Mouse (Mus musculus) gastrocnemius, postnatal 14 days (tissue): ENCODE data around the gene Nbr1. TPM values are rescaled to one million over a fixed set of nuclear protein-coding genes. Genes with fewer than 3 reads are reported as not detected.
"Not testable (repeated sequence)": the region's sequence is repeated elsewhere in the genome, so short reads cannot be mapped to it uniquely, and the experiment has no call there.

ENCODE experiments used
- DNase-seq: peaks from one replicate; pipeline ENCODE4 v3.0.0; 2021; ENCODE audit warnings: mixed read lengths
- intact Hi-C: fragments of 180-260 bp; cut with DNase I; formaldehyde crosslinking; loops from one replicate; pipeline ENCODE4 v1.15.1; 2025; ENCODE audit warnings: low total_unique reads
- total RNA-seq, 2 experiments: library from RNA; stranded (reverse); gene quantifications; 2 replicates each; pipeline ENCODE4 v1.2.3; 2021

Gene Nbr1
- total RNA-seq, 2 experiments from 2014 or later: 66.3 to 69.0 TPM

DNA sequence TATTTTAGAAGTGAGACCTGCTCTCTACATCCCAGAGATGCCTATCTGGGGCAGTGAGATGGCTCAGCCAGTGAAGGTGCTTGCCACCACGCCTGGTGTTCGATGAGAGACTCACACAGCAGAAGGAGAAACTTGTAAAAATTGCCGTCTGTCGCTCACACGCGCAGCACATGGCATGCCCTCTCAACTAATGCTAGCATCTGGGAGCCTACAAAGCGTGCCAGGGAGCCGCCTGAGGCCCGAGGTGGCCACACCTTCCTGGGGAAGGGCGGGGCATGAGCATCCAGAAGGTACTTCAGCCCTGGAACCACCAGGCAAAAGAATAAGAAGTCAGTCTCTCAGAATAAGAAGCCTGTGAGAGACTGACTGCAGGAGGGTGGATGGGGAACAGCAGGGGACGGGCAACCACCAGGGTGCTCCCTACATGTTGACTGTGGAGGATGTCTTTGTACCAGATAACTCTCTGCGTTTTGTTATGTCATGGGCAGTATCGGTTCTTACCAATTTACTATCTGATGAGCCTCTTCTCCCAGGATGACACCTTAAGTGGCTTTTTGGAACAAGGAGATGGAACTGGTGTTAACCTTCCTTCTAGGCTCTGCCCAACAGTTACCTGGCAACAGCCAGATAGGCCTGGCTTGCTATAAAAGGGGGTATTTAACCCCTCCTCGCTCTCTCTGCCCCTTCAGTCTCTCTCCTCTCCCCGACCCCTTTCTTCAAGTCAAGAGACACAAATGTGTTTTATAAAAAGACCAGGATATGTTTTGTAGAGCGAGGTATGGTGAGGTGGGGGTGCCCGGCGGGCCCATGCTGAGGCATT is 65.2 kb downstream of the Nbr1 start:
- no peak for DNase-seq
- intact Hi-C loops: no loop called here

DNA sequence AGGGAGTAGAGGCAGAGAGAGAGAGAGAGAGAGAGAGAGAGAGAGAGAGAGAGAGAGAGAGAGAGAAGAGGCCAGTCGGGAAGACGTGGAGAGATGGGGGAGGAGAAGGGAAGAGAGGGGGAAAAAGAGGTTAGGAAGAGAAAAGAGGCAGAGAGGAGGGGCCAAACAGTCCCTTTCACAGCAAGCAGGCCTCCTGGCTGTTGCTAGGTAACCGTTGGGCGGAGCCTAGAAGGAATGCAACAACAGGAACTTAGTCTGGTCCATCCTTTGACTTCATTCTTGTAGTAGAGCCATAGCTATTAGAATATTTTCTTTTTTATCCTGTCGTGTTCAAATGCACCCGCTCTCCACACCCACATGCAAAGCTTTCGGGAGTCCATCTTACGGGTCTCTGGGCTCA is 65.9 kb downstream of the Nbr1 start:
- intact Hi-C loops: no loop called here
- no peak for DNase-seq

DNA sequence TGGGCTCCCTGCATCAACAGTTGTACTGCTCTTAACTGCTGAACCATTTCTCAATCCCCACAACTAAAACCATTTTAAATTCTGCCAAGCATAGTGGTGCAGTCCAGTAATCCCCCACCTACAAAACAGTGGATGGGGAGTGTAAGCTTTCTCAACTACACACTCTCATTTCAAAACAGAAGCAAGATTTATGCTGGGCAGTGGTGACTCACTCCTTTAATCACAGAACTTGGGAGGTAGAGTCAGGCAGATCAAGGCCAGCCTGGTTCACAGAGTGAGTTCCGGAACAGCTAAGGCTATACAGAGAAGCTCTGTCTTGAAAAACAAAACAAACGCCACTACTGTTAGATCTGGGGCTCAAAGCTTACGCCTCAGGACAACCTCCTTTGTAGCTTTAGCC is 66.6 kb downstream of the Nbr1 start:
- intact Hi-C loops: no loop called here
- DNase-seq: no peak

DNA sequence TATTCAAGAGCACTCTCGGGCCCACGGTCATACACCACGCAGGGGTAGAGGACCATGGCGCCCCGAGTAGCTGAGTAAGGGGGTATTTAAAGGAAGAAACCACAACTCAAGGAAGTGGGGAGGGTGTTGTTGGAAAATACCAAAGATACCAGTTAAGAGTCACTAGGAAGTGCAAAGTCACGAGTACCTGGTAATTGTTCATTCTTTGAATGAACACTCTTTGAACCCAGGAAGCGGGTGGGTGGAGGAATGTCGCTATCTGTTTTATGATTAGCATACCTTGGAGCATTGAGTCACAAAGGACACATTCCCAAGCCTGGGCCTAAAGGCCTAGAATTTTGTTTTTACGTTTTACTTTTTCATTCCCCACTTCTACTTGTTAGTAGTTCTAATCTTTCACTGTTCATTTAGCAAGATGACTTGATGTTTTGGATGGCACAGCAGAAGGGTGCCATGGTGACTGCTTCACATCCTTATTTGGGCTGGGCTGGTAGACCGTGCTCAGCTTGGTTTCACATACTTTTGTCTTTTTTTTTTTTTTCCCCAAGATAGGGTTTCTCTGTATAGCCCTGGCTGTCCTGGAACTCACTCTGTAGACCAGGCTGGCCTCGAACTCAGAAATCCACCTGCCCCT is 68.2 kb downstream of the Nbr1 start:
- intact Hi-C loops, DNase-seq: not testable (repeated sequence)

DNA sequence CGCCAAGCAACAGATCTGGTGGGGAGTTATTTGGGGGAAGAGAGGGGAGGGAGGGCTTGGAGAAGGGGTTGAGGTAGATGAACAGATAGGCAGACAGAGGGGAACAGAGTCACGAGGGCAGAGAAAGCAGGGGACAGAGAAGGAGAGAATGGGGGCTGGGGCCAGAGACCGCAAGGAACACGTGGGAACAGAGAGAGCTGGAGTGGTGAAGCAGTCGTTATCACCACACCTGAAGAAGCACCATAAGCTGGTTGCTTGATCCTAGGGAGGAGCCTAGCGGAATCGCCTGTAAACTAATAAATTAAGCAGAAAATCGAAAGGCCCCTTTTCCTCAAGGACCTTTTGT is 74.7 kb downstream of the Nbr1 start:
- DNase-seq: no peak
- intact Hi-C loops: no loop called here

DNA sequence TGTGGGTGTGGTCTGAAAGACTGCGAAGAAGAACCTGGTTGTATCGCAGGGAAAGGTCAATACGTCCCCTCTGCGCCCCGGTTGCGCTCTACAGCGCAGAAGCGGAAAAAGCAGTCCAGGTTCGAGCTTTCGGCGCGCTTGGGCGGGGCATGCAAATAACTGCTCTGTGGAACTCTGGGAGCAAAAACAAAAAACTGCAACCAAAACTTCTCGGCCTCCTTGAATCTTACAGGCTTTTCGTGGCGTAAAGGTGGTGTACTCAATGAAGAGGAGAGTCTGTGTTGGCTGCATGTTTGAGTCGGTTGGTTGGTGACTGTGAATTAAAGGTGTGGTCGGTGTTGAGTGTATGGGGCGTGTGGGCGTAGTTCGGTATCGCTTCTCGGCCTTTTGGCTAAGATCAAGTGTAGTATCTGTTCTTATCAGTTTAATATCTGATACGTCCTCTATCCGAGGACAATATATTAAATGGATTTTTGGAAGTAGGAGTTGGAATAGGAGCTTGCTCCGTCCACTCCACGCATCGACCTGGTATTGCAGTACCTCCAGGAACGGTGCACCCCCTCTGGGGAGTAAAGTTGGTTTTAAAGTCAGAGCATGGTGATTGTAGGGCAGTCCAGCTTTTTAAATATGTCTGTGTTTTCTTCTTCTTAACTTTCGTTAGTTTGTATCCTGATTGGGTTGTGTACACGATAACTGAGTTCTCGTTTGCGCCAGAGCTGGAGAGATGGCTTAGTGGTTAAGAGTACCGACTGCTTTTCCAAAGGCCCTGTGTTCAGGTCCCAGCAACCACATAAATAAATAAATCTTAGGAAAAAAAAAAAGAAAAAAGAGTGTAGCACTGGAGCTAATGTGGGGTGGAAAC is 75.3 kb downstream of the Nbr1 start, which contains the start of gene Rdm1:
TSS of gene Rdm1 (plus strand) at position 201 of the 862 bp plus-strand sequence.
- intact Hi-C loops: no loop called here
- peak; percentile 83 for DNase-seq

DNA sequence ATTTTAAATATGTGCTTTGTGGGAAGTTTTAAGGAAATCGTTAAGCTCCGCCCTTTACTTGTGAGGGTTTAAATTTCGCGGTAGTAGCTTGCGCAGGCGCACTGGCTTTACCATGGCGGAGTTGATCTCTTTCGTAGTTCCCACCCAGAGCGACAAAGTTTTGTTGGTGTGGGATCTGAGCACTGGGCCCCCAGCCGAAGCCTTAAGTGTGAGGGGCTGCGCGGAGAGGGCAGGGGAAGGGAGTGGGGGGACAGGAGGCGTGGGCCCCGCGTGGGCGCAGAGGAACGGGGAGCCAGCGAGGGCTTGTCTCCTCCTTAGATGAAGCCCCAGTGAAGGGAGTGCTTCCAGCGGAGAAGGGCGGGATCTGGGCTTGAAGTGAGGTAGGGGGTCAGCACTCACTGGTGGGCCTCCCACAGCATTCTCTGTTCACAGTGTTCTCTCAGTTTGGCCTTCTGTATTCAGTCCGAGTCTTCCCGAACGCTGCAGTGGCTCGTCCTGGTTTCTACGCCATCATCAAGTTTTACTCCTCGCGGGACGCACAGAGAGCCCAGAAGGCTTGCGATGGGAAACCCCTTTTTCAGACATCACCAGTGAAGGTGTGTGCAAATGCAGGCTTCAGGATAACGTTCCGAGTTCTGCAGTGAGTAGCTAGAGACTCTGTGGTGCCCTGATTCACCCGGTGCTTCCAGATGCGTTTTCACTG is 76.1 kb downstream of the Nbr1 start:
- peak; percentile 88 for DNase-seq
- intact Hi-C loops: no loop called here

DNA sequence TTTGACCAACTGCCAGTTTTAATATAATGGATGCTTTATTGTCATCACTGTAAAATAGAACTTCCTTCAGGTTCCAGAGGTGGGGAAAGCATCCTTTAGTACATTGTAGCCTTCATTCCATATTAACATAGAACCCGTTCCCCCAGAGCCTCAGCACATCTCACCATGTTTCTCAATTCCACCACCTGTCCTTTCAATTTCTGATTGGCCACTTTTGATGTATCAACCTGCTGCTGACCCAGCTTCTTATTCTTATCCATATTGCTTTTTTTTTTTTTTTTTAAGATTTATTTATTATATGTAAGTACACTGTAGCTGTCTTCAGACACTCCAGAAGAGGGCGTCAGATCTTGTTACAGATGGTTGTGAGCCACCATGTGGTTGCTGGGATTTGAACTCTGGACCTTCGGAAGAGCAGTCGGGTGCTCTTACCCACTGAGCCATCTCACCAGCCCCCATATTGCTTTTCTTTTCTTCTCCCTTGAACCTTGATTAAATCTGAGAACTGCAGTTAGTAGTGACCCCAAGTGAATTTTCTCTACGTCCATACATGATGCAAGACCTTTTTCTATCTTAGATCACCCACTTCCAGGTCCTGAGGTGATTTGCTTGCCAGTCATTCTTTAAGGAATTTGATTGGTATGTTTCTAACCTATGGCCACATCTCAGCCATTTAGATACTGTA is 76.9 kb downstream of the Nbr1 start:
- not testable (repeated sequence) for DNase-seq

More for the DNA sequence above, 76.9 kb downstream of the Nbr1 start:
- intact Hi-C loops: not testable (repeated sequence)

Other genes with a start within 250 kb of the Nbr1 start
- gene Becn1, start 249.9 kb upstream of the Nbr1 start, total RNA-seq: 10 to 100 TPM; 70.7 to 72.9 TPM
- 10 to 100 TPM; 60.9 to 61.2 TPM for gene Psme3, start 235.9 kb upstream of the Nbr1 start, total RNA-seq
- 1 to 10 TPM; 1.2 to 1.3 TPM for gene Aoc2, start 227.1 kb upstream of the Nbr1 start, total RNA-seq
- 10 to 100 TPM; 20.7 to 21.7 TPM for gene Aoc3, start 221.5 kb upstream of the Nbr1 start, total RNA-seq
- not detected for gene G6pc, start 184.6 kb upstream of the Nbr1 start, total RNA-seq
- gene Aarsd1, start 134.5 kb upstream of the Nbr1 start, total RNA-seq: 10 to 100 TPM; 16.4 to 17.4 TPM
- gene Gm27029, start 127.4 kb upstream of the Nbr1 start, total RNA-seq: 1 to 10 TPM; 3.2 to 4.1 TPM
- gene Rundc1, start 127.1 kb upstream of the Nbr1 start, total RNA-seq: 1 to 10 TPM; 6.4 to 7.2 TPM
- 100 to 1,000 TPM; 101 to 102 TPM for gene Ptges3l, start 126.8 kb upstream of the Nbr1 start, total RNA-seq
- gene Rpl27, start 109.9 kb upstream of the Nbr1 start, total RNA-seq: 10 to 100 TPM; 50.3 to 61.5 TPM
- 1 to 10 TPM; 7.0 to 7.2 TPM for gene Ifi35, start 103.7 kb upstream of the Nbr1 start, total RNA-seq
- gene Rnd2, start 87.2 kb upstream of the Nbr1 start, total RNA-seq: 1 to 10 TPM; 4.0 to 4.8 TPM
- gene Vat1, start 85.9 kb upstream of the Nbr1 start, total RNA-seq: 10 to 100 TPM; 27.1 to 33.6 TPM
- under 1 TPM; 0.89 to 0.92 TPM for gene Brca1, start 194 bp upstream of the Nbr1 start, total RNA-seq
- 1 to 10 TPM; 2.3 to 3.1 TPM for gene Tmem106a, start 30.1 kb downstream of the Nbr1 start, total RNA-seq
- not detected for gene Gm11634, start 47.1 kb downstream of the Nbr1 start, total RNA-seq
- 10 to 100 TPM; 18.0 to 19.8 TPM for gene Rdm1, start 75.0 kb downstream of the Nbr1 start, total RNA-seq
- 10 to 100 TPM in 1 of 2 experiments, 1 to 10 TPM in 1; 7.1 to 10.7 TPM for gene Arl4d, start 113.4 kb downstream of the Nbr1 start, total RNA-seq
- 10 to 100 TPM; 12.7 to 13.6 TPM for gene Dhx8, start 180.8 kb downstream of the Nbr1 start, total RNA-seq
- 1 to 10 TPM; 4.1 to 4.9 TPM for gene Etv4, start 233.2 kb downstream of the Nbr1 start, total RNA-seq